Mouse (Mus musculus): ENCODE data around the gene Cap2.
A peak's percentile ranks its signal among the peaks of the same experiment; 100 is the strongest.

Cap2 gene

GRCm38 (mm10) chr13:46501800-46502389, at the start of gene Cap2:
Cap2 (plus strand) TSS chr13:46501848.
- peak; percentile 20 for DNase-seq (ENCODE audit: low read depth, low spot score)

- no peak for DNase-seq (ENCODE audit: low read depth, low spot score)
These were observed 42.1 kb upstream of the Cap2 start for GRCm38 (mm10) chr13:46459546-46459945.

GRCm38 (mm10) chr13:46462280-46462679, 39.4 kb upstream of the Cap2 start:
- DNase-seq (ENCODE audit: low read depth, low spot score) = no peak

- no peak for DNase-seq (ENCODE audit: low read depth, low spot score)
These were observed 37.9 kb upstream of the Cap2 start for GRCm38 (mm10) chr13:46463764-46464163.

GRCm38 (mm10) chr13:46468251-46468650, 33.4 kb upstream of the Cap2 start:
- DNase-seq (ENCODE audit: low read depth, low spot score) = no peak

- DNase-seq (ENCODE audit: low read depth, low spot score) = no peak
These were observed 32.1 kb upstream of the Cap2 start for GRCm38 (mm10) chr13:46469536-46469935.

GRCm38 (mm10) chr13:46481271-46481670, 20.4 kb upstream of the Cap2 start:
- DNase-seq (ENCODE audit: low read depth, low spot score) = no peak

- no peak for DNase-seq (ENCODE audit: low read depth, low spot score)
These were observed 16.0 kb upstream of the Cap2 start for GRCm38 (mm10) chr13:46485605-46486004.

GRCm38 (mm10) chr13:46488166-46488565, 13.5 kb upstream of the Cap2 start:
- DNase-seq (ENCODE audit: low read depth, low spot score) = no peak

GRCm38 (mm10) chr13:46490644-46491043, 11.0 kb upstream of the Cap2 start:
- no peak for DNase-seq (ENCODE audit: low read depth, low spot score)

- peak; percentile 9 for DNase-seq (ENCODE audit: low read depth, low spot score)
These were observed 793 bp downstream of the Cap2 start for GRCm38 (mm10) chr13:46502390-46502891.

- DNase-seq (ENCODE audit: low read depth, low spot score) = no peak
These were observed 6.3 kb downstream of the Cap2 start for GRCm38 (mm10) chr13:46507944-46508343.

GRCm38 (mm10) chr13:46508823-46509222, 7.2 kb downstream of the Cap2 start:
- no peak for DNase-seq (ENCODE audit: low read depth, low spot score)

GRCm38 (mm10) chr13:46510460-46510859, 8.8 kb downstream of the Cap2 start:
- no peak for DNase-seq (ENCODE audit: low read depth, low spot score)

GRCm38 (mm10) chr13:46514484-46514883, 12.8 kb downstream of the Cap2 start:
- no peak for DNase-seq (ENCODE audit: low read depth, low spot score)

- no peak for DNase-seq (ENCODE audit: low read depth, low spot score)
These were observed 13.5 kb downstream of the Cap2 start for GRCm38 (mm10) chr13:46515120-46515523.

- no peak for DNase-seq (ENCODE audit: low read depth, low spot score)
These were observed 13.9 kb downstream of the Cap2 start for GRCm38 (mm10) chr13:46515524-46515923.

- DNase-seq (ENCODE audit: low read depth, low spot score) = peak; percentile 59
These were observed 14.5 kb downstream of the Cap2 start for GRCm38 (mm10) chr13:46516183-46516582.

GRCm38 (mm10) chr13:46517211-46517685, 15.6 kb downstream of the Cap2 start:
- DNase-seq (ENCODE audit: low read depth, low spot score) = no peak

GRCm38 (mm10) chr13:46521482-46521881, 19.8 kb downstream of the Cap2 start:
- DNase-seq (ENCODE audit: low read depth, low spot score) = no peak

- no peak for DNase-seq (ENCODE audit: low read depth, low spot score)
These were observed 21.1 kb downstream of the Cap2 start for GRCm38 (mm10) chr13:46522798-46523197.

GRCm38 (mm10) chr13:46523235-46523634, 21.6 kb downstream of the Cap2 start:
- DNase-seq (ENCODE audit: low read depth, low spot score) = no peak

GRCm38 (mm10) chr13:46523712-46524111, 22.1 kb downstream of the Cap2 start:
- no peak for DNase-seq (ENCODE audit: low read depth, low spot score)
